Mouse (Mus musculus) heart, embryonic 10.5 days (tissue): Measurements from ENCODE around the gene Alkbh7. TPM values are rescaled to one million over a fixed set of nuclear protein-coding genes. Genes with fewer than 3 reads are reported as not detected.

Experiments
- DNase-seq: peaks from one replicate; pipeline ENCODE4 v3.0.0-alpha.2; 2017; ENCODE audit warnings: low spot score
- H3K27ac ChIP-seq: fragments of 300-500 bp; sonication (generic); 2 replicates; pipeline ENCODE4 v1.5.1; 2016; ENCODE audit warnings: mild to moderate bottlenecking
- H3K27me3 ChIP-seq: fragments of 300-500 bp; sonication (generic); 2 replicates; pipeline ENCODE4 v1.6.1; 2016; ENCODE audit warnings: mild to moderate bottlenecking; ENCODE audit not compliant: poor library complexity, insufficient read depth, severe bottlenecking
- H3K36me3 ChIP-seq: fragments of 300-500 bp; sonication (generic); 2 replicates; pipeline ENCODE4 v1.6.1; 2016; ENCODE audit warnings: mild to moderate bottlenecking, moderate library complexity
- H3K4me1 ChIP-seq: fragments of 300-500 bp; sonication (generic); 2 replicates; pipeline ENCODE4 v1.6.1; 2016; ENCODE audit warnings: mild to moderate bottlenecking
- H3K4me3 ChIP-seq: fragments of 300-500 bp; sonication (generic); 2 replicates; pipeline ENCODE4 v1.5.1; 2016; ENCODE audit warnings: mild to moderate bottlenecking, moderate library complexity
- H3K9me3 ChIP-seq: fragments of 300-500 bp; sonication (generic); 2 replicates; pipeline ENCODE4 v1.6.1; 2016; ENCODE audit warnings: mild to moderate bottlenecking, moderate library complexity
- WGBS: fragments of 180-500 bp; shearing (Covaris S2); methylation state at CpG from one replicate; pipeline ENCODE4 v1.1.7; 2016; 5-methylcytosine and 5-hydroxymethylcytosine counted together
- polyA plus RNA-seq: library from polyadenylated mRNA; unstranded; fragments of >200 nt; fragmentation: Nextera tagmentation; extraction: Ambion mirVana; gene quantifications from 2 replicates; pipeline ENCODE4 v1.2.1, GENCODE M21; 2016

Gene Alkbh7
- 49.6 and 59.7 TPM in 2 replicates for polyA plus RNA-seq

DNA sequence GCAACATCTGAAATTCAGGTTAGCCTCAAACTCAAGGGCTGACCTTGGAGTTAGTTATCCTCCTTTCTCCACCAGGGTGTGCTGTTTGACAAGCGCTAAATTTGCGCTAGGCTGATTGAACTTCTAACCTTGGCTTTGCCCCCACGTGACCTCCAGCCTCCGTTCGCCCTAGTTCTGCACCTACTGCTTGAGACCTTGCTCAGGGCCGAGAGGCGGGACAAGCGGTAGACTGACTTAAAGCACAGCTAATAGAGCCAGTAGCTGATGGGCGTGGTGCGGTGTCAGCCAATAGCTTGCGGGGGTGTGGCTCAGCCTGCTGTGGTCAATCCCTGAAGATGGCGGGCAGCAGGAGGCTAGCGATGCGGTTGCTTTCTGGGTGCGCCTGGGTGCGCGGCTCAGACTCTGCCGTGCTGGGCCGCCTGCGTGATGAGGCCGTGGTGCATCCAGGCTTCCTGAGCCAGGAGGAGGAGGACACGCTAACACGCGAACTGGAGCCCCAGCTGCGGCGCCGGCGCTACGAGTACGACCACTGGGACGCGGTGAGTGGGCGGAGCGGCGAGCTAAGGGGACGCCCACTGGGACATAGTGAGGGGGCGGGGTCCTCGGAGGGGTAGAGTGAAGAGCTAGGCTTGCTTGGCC is at the start of gene Alkbh7:
Gene Alkbh7 (plus strand): TSS at position 311 of the 639 bp plus-strand sequence.
- WGBS, result under 1% methylated on average over 38 of the region's 38 CpGs
- DNase-seq, result peak; percentile 100
- H3K27me3 ChIP-seq, result no peaks in the 10 kb centered on the region
- H3K9me3 ChIP-seq, result no peaks in the 10 kb centered on the region
- peak within 1 kb of the TSS; percentile 85 for H3K27ac ChIP-seq
- H3K4me3 ChIP-seq, result peak within 1 kb of the TSS; percentile 88
- H3K4me1 ChIP-seq, result peaks cover 36% of the 10 kb centered on the region
- H3K36me3 ChIP-seq, result peaks cover 60% of the 10 kb centered on the region

DNA sequence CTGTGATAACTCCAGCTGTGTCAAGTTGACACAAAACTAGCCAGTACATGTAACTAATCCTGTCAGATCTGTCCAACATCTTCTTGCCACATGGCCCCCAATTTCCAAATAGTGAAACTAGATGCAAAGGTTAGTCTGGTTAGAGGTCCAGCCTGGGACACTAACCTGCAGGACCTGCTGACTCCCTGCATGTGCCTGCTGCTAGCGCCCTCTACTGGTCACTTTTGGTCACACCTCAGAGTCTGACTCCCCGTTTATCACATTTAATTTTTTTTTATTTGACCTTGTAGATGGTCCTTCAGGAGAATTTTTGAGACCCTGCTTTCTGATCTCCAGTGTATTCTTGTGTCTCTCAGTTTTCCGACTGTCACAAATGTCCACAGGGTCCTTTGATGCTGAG is 46.2 kb upstream of the Alkbh7 start:
- 12% methylated on average over 3 of the region's 3 CpGs for WGBS
- no peak overlapping the region for H3K4me3 ChIP-seq
- H3K27ac ChIP-seq, result no peak overlapping the region
- no peaks in the 10 kb centered on the region for H3K36me3 ChIP-seq
- H3K27me3 ChIP-seq, result peaks cover 5% of the 10 kb centered on the region; the same call in 1 of the 2 replicates
- no peaks in the 10 kb centered on the region for H3K4me1 ChIP-seq
- DNase-seq, result no peak
- H3K9me3 ChIP-seq, result peaks cover 4% of the 10 kb centered on the region; the same call in 1 of the 2 replicates

DNA sequence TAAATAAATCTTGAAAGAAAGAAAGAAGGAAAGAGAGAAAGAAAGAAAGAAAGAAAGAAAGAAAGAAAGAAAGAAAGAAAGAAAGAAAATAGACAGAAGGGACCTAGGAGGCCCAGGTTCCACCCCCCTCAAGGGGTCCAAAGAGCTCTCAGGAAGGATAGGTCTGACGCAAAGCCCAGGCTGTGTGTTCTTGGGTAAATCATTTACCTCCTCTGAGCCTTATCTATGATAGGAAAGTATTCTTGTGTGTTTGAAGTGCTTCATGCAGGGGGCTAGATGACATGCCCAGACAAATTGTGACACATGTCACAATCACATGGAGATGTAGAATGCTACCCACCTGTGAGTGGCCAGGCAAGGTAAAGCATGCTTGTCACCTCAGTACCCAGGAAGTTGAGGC is 44.5 kb upstream of the Alkbh7 start:
- H3K9me3 ChIP-seq, result no peaks in the 10 kb centered on the region
- peaks cover 5% of the 10 kb centered on the region; the same call in 1 of the 2 replicates for H3K27me3 ChIP-seq
- H3K4me1 ChIP-seq, result no peaks in the 10 kb centered on the region
- H3K36me3 ChIP-seq, result no peaks in the 10 kb centered on the region
- H3K4me3 ChIP-seq, result no peak overlapping the region
- H3K27ac ChIP-seq, result no peak overlapping the region
- WGBS, result 79% methylated on average over 1 of the region's 1 CpGs
- DNase-seq, result no peak

DNA sequence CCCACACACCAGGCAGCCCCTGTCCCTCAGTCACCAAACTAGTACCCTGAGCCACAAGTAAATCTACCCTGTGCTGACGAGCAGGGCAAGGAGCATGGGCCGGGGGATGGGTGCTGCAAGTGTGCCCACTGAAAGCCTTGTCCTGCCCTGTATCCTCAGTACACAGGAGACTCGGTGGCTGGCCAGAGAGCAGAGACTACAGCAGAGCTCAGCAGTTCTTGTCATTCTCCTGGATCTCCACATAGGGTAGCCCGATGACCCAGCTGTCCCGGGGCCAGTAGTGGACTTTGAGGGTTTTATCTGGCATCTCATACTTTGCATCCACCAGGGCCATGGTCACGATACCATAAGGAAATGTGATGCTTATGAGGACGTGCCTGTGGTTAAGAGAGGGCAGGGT is 42.3 kb upstream of the Alkbh7 start:
- Histone ChIP-seq H3K27me3 (peaks cover 5% of the 10 kb centered on the region; the same call in 1 of the 2 replicates), H3K36me3 (no peaks in the 10 kb centered on the region), H3K27ac (no peak overlapping the region), H3K4me1 (no peaks in the 10 kb centered on the region), H3K4me3 (no peak overlapping the region), H3K9me3 (no peaks in the 10 kb centered on the region)
- 76% methylated on average over 7 of the region's 7 CpGs for WGBS
- DNase-seq, result peak; percentile 69

DNA sequence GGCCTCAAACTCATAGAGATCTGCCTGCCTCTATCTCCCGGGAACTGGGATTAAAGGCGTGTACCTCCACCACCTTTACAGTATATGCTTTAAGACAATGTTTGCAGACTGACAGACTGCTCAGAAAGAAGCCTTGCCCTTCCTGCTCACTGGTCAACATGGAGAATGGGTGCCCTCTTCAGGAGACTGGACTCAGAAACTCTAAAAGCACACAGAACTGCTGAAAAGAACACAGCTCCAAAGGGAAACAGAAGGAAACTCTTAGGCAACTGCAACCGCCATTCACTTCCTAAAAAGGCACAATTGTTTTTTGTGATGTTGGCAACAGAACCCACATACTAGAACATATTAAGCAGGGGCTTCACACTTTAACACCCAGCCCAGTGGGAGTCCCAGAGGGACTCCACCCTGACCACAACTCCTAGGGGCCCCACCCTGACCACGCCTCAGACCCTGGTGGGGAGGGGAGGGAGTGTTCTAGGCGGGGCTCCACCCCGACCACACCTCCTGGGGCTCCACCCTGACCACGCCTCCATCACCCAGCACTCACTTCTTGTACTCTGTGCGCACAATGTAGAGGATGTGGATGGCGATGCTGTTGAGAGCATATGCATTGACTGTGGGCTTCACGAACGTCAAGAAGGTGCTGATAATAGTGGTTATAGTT is 39.2 kb upstream of the Alkbh7 start:
- WGBS, result 24% methylated on average over 11 of the region's 11 CpGs
- Histone ChIP-seq H3K4me3 (no peak overlapping the region), H3K4me1 (no peaks in the 10 kb centered on the region), H3K27me3 (peaks cover 5% of the 10 kb centered on the region; the same call in 1 of the 2 replicates), H3K36me3 (no peaks in the 10 kb centered on the region), H3K27ac (no peak overlapping the region), H3K9me3 (no peaks in the 10 kb centered on the region)
- DNase-seq, result peak; percentile 91

DNA sequence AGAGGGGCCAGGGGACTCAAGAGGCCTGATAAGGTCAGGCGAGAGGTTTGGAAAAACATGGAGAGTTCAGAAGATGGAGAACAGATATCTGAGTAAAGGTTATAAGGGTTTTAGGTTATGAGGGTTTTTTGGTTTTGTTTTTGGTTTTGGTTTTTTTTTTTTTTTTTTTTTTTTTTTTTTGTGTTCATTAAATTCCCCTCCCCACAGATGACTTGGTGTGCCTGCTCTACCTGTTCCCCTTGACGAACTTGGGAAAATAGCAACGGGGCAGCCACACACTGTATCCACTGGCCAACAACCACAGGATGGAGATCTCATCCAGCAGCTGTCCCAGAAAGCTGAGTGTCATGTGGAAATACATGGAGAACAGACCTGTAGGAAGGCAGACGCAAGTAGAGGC is 38.5 kb upstream of the Alkbh7 start:
- Histone ChIP-seq H3K27ac (no peak overlapping the region), H3K27me3 (peaks cover 5% of the 10 kb centered on the region; the same call in 1 of the 2 replicates), H3K4me3 (no peak overlapping the region), H3K4me1 (no peaks in the 10 kb centered on the region), H3K36me3 (no peaks in the 10 kb centered on the region), H3K9me3 (no peaks in the 10 kb centered on the region)
- no peak for DNase-seq
- WGBS, result 61% methylated on average over 4 of the region's 4 CpGs

DNA sequence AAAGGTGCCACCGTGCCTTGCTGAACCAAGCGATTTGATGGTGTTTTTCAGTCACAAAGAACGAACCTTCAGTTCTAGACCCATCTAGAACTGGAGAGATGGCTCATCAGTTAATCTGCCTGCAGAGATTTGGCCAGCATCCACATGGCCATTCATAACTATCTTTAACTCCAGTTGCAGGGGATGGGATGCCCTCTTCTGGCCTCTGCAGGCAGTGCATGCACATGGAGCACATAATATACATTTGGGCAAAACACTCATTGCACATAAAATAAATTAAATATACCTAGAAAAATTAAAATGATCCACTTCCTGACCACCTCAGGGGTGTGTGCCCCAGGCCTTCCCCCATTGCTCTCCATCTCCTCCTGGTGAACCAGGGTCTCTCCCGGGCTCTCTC is 35.3 kb upstream of the Alkbh7 start:
- Histone ChIP-seq H3K4me3 (no peak overlapping the region), H3K9me3 (no peaks in the 10 kb centered on the region), H3K27ac (no peak overlapping the region), H3K36me3 (no peaks in the 10 kb centered on the region), H3K27me3 (peaks cover 5% of the 10 kb centered on the region; the same call in 1 of the 2 replicates), H3K4me1 (no peaks in the 10 kb centered on the region)
- 87% methylated on average over 4 of the region's 4 CpGs for WGBS
- no peak for DNase-seq

DNA sequence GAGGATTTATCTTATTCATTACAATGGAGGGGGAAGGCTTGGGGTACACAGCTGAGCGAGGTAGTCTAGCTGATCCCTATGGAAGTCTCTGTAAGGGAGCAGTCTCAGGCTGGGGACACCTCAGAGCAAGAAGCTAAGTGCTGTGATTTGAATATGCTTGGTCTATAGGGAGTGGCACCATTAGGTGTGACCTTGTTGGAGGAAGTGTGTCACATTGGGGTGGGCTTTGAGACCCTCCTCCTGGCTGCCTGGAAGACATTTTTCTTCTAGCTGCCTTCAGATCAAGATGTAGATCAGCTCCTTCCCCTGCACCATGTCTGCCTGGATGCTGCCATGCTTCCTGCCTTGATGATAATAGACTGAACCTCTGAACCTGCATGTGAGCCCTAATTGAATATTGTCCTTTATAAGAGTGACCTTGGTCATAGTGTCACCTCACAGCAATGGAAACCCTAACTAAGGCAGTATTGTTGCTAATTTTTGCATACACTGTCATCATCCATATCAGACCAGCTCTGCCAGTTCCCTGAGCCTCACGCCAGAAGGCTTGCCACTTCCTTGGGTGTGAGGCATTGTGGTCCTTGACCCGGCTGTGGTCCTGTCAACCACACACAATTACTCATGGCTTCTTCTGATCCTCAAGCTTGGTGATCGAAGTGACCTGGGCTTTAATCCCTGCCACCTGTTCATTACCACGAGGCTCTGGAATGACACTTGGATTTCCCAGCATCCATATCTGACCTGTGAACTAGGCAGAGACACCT is 34.3 kb upstream of the Alkbh7 start:
- Histone ChIP-seq H3K4me1 (no peaks in the 10 kb centered on the region), H3K9me3 (no peaks in the 10 kb centered on the region), H3K27ac (no peak overlapping the region), H3K4me3 (no peak overlapping the region), H3K27me3 (peaks cover 5% of the 10 kb centered on the region; the same call in 1 of the 2 replicates), H3K36me3 (no peaks in the 10 kb centered on the region)
- WGBS, result 69% methylated on average over 5 of the region's 5 CpGs
- peak; percentile 31 for DNase-seq

DNA sequence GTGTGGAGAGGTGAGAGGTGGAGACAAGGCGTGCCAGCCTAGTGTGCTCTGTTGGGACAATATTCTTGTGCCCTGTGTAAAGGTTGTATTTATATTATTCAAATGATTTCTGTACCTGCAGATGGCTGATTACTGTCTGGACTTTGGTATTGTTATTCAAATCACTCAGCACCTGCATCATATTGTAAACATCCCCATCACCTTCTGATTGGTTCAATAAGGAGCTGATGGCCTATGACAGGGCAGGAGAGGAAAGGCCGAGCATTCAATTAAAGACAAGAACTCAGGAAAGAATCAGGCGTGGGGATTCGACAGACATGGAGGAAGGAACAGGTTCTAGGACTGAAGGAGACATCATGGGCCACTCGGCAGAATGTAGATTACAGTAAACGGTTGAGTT is 33.5 kb upstream of the Alkbh7 start:
- DNase-seq, result no peak
- Histone ChIP-seq H3K36me3 (no peaks in the 10 kb centered on the region), H3K27ac (no peak overlapping the region), H3K4me3 (no peak overlapping the region), H3K27me3 (peaks cover 5% of the 10 kb centered on the region; the same call in 1 of the 2 replicates), H3K4me1 (no peaks in the 10 kb centered on the region), H3K9me3 (no peaks in the 10 kb centered on the region)
- 71% methylated on average over 6 of the region's 6 CpGs for WGBS

DNA sequence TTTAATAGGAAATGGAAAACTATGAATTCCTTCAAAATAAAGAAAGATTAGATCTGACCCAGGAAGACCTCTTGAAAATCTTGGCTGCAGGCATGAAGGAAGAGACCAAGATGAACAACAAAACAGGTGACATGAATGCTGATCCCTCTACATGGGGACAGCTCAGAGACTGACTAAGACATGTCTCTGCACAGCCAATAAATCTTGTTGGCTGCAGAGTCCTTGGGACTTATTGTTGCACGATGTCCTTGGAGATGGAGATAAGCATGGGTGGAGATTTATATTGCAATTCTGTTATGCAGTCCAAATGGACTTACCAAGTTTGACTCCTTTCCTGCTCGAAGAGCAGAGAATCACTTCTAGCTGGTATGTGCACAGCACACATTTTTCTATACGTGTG is 27.8 kb upstream of the Alkbh7 start:
- 64% methylated on average over 3 of the region's 3 CpGs for WGBS
- Histone ChIP-seq H3K27ac (no peak overlapping the region), H3K9me3 (no peaks in the 10 kb centered on the region), H3K27me3 (peaks cover 3% of the 10 kb centered on the region; the same call in 1 of the 2 replicates), H3K4me3 (no peak overlapping the region), H3K4me1 (no peaks in the 10 kb centered on the region), H3K36me3 (no peaks in the 10 kb centered on the region)
- peak; percentile 5 for DNase-seq

DNA sequence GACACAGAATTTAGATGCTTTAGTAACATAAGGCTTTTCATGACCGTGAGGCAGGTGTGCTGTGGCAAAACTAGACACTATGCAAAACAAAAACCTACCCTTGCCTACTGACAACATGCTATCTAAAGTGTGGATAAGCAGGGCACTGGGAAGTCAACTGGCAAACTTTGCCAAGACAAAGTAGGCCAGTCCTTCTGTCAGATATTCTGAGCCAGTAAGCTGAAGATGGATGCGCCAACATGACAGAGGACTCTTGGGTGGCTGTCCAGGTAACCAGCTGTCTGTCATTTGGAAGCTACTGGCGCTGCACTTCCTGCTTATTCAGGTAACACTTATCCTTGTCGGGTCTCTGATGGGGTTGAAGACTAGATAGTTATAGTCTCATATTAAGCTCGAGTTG is 27.1 kb upstream of the Alkbh7 start:
- no peaks in the 10 kb centered on the region for H3K4me1 ChIP-seq
- WGBS, result 62% methylated on average over 5 of the region's 5 CpGs

DNA sequence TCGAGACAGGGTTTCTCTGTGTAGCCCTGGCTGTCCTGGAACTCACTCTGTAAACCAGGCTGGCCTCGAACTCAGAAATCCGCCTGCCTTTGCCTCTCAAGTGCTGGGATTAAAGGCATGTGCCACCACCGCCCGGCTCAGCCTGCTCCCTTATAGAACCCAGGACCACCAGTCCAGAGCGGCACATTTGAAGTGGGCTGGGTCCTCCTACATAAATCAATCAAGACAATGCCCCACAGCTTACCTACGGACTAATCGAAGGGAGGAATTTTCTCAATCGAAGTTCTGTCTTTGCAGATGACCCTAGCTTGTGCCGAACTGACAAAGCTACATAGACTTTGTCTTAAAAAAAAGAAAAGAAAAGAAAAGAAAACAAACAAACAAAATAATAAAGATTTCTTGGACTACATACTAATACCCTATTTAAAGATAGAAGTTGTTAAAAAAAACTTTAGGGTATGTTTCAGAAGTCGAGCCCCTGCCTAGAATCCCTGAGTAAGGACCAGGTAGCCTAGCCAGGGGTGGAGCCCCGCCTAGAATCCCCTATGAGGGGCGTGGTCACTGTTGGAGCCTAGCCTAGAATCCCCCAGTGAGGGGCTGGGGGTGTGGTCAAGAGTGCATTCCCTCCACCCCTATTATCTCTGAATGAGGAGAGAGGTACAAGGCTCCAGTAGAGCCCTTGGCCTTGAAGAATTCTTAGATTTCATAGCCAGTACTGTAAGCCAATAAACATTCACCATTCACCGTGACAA is 23.0 kb upstream of the Alkbh7 start:
- peak; percentile 70 for DNase-seq
- Histone ChIP-seq H3K9me3 (no peaks in the 10 kb centered on the region), H3K27me3 (no peaks in the 10 kb centered on the region; the same call in 1 of the 2 replicates), H3K27ac (no peak overlapping the region), H3K4me3 (no peak overlapping the region), H3K4me1 (no peaks in the 10 kb centered on the region), H3K36me3 (no peaks in the 10 kb centered on the region)
- 58% methylated on average over 13 of the region's 14 CpGs for WGBS

More for the DNA sequence above, 27.1 kb upstream of the Alkbh7 start:
- peak; percentile 27 for DNase-seq
- H3K4me3 ChIP-seq, result no peak overlapping the region
- H3K36me3 ChIP-seq, result no peaks in the 10 kb centered on the region
- H3K9me3 ChIP-seq, result no peaks in the 10 kb centered on the region
- no peaks in the 10 kb centered on the region; the same call in 1 of the 2 replicates for H3K27me3 ChIP-seq
- H3K27ac ChIP-seq, result no peak overlapping the region
